Mouse (Mus musculus): Measurements from ENCODE around the gene Mrps2.
"Not testable (repeated sequence)": the region's sequence is repeated elsewhere in the genome, so short reads cannot be mapped to it uniquely, and the experiment has no call there.

Gene Mrps2

DNA sequence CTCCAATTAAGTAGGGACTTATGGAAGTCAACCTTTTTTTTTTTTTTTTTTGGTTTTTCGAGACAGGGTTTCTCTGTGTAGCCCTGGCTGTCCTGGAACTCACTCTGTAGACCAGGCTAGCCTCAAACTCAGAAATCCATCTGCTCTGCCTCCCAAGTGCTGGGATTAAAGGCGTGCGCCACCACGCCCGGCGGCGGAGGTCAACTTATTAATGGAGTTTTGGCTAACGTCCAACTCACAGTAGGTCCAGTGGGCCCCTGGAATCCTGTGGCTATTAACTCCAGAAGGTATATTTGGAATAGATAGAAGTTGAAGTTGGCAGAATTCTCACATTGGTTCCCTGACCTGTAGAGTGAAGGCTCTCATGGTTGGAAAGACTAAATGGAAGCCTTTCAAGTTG lies 4.1 kb downstream of the Mrps2 start:
- DNase-seq (ENCODE audit: low spot score): not testable (repeated sequence)

DNA sequence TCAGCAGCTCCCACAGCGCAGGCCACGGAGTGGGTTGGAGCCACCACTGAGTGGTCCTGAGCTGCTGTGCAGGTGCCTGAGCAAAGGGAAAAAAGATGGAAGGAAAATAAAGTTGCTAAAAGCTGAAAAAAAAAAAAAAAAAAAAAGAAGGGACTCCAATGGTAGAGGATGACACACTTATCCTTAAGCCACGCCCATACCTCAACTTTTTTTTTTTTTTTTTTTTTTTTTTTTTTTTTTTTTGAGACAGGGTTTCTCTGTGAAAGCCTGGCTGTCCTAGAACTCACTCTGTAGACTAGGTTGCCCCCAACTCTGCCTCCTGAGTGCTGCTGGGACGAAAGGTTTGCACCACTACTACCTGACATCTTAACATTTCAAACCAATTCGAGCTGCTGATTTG lies 10.1 kb downstream of the Mrps2 start:
- not testable (repeated sequence) for DNase-seq (ENCODE audit: low spot score)

DNA sequence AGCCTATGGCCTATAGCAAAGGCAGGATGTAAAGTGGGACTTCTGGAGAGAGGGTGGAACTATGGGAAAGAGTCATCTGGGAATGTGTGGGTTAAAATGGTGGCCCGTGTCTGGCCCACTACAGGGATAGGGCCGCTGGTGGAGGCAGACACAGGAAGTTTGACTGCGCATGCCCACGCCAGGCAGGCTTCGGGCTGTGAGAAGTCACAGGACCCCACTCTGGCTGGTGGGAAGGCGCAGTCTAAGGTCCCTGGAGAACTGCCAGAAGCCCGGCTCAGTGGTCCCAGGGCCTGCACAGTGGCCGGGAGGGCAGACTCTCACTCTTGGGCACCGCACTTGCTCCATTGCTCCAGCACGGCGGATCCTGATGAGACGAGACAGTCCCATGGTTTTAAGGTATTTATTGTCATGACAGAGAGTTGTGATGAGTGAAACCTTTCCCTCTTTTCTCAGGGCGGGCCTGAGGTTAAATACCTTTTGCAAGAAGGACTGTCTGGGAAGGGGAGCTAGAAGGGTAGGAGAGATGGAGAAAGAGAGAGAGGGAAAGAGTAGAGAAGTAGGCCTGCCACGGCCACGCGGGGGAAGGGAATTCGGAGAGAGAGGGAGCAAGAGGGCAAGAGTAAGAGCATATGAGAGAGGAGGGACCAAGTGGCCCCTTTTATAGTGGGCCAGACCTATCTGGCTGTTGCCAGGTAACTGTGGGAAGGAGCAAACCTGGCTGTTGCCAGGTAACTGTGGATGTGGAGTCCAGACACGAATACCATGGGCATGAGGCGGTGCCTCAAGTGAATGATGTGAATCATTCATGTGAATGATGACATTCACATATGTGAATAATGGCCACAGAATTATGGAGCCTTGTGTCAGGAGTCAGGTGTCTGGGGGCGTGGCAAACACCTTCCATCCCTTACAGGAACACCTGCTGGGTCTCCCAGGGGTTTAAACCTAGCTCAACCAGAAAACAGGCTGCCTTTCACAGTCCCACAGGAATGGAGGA lies 11.6 kb downstream of the Mrps2 start:
- DNase-seq (ENCODE audit: low spot score): no peak

DNA sequence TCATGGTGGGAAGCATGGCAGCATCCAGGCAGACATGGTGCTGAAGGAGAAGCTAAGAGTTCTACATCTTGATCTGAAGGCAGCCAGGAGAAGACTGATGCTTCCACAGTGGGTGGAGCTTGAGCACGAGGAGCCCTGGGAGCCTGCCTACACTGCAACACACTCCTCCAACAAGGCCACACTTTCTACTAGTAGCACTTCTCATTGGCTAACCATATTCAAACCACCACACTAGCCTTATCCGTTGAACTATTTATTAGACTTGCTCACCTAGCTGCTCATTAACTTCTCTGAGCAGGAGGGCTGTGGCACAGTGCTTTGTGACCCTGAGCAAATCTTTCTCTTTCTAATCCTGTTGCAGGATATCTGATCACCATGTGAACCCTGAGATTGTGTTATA lies 16.0 kb downstream of the Mrps2 start:
- no peak for DNase-seq (ENCODE audit: low spot score)

DNA sequence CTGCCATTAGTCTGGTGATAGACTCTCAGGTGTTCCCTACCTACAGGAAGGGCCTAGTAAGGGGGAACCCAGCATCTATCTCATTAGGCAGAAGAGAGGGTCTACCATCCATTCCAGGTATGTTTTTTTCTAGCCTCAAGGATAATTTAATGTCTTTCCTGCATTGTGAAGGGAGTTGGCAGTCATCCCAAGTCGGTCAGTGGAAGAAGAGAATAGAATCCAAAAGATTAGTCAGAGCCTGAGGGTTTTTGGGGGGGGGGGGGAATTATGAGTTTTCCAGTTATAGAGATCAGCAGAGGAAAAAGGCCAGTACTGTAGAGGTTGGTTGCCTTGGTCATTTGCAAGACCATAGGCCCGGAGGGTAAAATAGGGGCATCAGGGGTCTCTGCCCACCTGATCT lies 26.7 kb downstream of the Mrps2 start:
- DNase-seq (ENCODE audit: low spot score): no peak

DNA sequence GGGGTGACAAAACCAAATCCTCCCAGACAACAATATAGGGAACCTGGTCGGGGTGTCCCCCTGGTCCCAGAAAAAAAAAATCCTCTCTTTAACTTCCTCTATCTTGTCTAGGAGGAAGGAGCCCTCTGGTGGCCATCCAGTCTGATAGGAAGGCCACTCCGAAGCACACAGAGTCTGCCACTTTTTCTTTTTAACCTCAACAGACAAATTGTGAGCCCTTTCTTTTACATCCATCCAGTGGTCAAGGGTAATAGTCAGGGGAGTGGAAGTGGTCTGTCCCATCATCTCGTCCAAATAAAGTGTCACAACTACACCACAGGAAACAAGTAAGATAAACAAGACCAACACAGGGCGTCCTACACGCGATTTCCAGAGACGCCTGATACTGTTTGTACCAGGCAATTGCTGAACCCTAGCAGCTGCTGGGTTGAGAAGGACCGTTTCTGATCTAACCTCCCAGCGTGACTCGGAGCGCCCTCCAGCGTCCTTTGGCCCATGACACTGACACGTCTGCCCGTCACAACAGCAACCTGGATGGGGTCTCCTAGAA lies 27.4 kb downstream of the Mrps2 start:
- DNase-seq (ENCODE audit: low spot score): no peak

DNA sequence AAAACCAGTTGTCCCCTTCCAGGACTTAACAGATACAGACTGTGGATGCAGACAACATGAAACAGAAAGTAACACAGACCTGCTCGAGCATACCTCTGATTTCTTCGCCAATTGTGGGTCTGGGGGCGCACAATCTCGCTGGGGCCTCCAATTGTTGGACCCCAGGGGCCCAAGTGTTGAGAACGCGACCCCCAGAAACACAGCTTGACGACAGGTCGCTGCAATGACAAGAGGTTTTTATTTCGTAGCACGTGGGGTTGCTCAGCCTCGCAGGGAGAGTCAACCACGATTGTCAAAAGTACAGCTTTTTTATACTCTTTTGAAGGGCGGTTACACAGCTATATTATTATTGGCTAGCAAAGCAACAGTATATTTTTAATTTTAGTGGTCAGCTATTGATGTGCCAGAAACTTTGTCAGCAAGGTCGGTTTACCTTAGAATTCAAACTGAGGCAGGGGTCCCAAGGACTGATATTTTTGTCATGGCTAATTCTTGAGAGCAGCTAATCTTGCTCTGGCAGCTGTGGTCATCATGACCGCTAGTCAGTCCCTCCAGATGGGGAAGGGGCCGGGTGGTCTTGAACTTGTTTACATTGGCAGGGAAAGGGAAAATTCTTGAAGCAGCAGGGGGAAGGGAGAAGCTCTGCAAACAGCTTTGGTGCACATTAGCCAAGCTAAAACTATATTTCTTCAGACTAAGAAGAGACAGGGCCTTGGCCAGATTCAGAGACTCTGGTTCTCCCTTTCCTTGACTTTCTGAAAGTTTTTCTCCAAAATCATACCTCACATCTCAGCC lies 28.1 kb downstream of the Mrps2 start:
- no peak for DNase-seq (ENCODE audit: low spot score)

DNA sequence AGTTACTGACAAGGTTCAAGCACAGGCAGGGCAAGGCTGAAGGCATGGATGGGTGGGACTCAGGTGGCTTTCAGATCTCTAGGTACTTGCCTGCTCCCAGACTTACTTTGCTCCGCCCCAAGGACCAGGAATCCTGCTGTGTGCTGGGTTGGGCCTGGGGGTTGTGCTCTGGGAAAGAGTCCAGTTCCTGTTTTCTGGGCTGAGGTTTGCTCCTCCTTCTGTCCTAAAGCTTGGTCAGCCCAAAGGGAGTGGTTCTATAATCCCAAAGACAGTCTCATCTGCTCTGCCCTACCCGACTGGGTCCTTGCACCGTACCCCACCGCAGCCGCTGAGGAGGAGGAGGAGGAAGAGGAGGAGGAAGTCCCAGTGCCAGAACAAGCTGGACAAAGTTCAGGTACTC lies 28.8 kb downstream of the Mrps2 start, which contains the start of gene Gbgt1:
TSS of gene Gbgt1 (plus strand) at position 221 of the 400 bp plus-strand sequence.
- DNase-seq (ENCODE audit: low spot score): no peak

DNA sequence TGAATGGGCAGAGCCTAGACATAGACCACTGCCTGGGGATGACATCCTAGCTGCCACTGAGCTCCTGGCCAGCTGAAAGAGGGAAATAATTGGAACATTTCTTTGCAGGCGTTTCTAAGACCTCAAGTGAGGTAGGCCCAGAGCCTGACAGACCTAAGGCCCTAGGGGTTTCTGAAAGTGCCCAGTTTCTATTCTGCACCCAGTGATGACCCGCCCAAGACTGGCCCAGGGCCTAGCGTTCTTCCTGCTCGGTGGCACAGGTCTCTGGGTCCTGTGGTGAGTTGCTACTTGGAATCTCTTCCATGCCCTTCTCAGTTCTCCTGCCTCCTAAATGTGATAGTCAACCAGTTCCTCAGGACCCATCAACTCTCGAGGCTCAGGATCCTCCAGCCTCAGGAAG lies 29.7 kb downstream of the Mrps2 start:
- no peak for DNase-seq (ENCODE audit: low spot score)

DNA sequence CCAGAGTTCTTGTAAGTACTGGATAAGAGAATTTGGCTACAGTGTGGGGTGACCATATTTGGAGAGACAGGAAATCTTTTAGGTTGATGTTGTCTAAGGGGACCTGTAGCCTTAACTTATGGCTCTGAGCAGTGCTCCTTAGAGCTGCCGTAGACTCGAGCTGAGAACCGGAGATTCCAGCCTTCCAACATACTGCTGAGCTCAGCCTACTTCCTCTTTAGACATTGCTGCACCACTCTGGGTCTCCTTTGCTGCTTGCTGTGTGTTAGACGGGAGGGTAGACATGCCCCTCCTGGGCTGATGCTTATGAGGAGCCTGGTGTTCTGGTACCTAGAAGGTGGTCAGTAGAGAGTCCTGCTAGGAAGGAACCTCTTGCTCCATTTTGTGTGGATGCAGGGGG lies 30.6 kb downstream of the Mrps2 start:
- DNase-seq (ENCODE audit: low spot score): no peak

DNA sequence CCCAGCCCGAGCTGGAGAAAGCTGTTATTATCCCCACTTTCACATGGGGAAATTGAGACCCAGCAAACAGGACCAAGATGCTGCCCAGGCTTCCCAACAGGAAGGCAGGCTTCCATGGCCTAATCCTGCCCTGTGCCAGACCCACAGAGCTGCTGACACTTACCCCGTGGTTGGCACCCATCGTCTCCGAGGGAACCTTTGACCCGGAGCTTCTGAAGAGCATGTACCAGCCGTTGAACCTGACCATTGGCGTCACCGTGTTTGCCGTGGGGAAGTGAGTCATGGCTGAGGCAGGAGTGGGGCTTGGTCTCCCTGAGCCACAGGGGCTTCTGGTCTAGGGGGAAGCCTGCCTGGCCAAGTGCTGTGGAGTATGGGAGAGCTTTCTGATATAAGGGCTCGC lies 35.1 kb downstream of the Mrps2 start:
- no peak for DNase-seq (ENCODE audit: low spot score)

DNA sequence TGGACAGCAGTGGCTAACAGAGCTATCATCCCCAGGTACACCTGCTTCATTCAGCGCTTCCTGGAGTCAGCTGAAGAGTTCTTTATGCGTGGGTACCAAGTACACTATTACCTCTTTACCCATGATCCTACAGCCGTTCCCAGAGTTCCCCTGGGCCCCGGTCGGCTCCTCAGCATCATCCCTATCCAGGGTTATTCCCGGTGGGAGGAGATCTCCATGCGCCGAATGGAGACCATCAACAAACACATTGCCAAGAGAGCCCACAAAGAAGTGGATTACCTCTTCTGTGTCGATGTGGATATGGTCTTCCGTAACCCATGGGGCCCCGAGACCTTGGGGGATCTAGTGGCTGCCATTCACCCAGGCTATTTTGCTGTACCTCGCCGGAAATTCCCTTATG lies 36.8 kb downstream of the Mrps2 start:
- DNase-seq (ENCODE audit: low spot score): peak; percentile 4

DNA sequence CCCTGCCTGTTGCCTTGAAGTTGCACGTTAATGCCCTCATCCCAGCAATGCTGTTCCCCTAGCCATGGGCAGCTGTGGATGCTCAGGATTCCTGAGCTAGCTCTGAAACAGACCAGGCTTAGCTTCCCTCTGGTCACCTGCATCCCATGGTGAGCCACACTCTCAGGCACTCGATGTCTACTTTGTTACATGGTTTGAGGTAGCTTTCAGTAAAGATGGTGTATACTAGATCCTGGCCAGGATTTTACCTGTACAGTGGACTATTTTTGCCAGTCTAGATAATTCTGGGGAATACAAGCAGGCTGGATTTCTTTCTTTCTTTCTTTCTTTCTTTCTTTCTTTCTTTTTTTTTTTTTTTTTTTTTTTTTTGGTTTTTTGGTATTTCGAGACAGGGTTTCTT lies 37.9 kb downstream of the Mrps2 start, which contains the start of gene Gm10134:
TSS of gene Gm10134 (plus strand) at position 301 of the 400 bp plus-strand sequence.
- peak; percentile 2 for DNase-seq (ENCODE audit: low spot score)

DNA sequence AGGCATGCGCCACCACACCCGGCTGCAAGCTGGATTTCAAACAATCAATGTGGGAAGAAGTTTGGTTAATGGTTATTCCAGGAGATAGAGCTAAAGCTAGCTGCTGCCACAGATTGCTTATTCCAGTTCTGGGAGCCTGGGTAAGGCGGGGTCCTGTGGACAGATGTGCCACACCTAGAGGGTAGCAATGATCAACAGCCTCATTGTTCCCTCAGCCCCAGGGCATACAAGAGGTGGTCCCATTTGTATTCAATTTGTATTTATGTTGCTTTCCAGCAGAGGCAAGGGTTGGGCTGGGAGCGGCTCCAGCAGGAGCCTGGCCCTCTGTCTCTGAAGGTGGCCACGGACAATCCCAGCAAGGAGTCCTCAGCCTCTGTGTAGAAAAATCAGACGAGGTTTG lies 38.4 kb downstream of the Mrps2 start:
- peak; percentile 3 for DNase-seq (ENCODE audit: low spot score)

DNA sequence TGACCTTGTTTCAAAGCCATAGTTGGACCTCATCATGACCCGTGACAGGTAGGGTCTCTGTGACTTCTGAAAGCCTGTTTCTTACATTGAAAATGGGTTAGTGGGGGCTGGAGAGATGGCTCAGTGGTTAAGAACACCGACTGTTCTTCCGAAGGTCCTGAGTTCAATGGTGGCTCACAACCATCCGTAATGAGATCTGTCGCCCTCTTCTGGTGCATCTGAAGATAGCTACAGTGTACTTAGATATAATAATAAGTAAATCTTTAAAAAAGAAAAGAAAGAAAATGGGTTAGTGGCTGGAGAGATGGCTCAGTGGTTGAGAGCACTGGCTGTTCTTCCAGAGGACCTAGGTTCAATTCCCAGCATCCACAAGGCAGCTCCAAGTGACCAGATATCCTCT lies 43.7 kb downstream of the Mrps2 start:
- DNase-seq (ENCODE audit: low spot score): not testable (repeated sequence)

GRCm38 (mm10) chr2:28512798-28513401 lies 45.0 kb downstream of the Mrps2 start, which contains the start of gene Ralgds:
TSS of gene Ralgds (plus strand) at chr2:28513125.
- no peak for DNase-seq (ENCODE audit: low spot score)

GRCm38 (mm10) chr2:28513431-28514370 lies 45.8 kb downstream of the Mrps2 start:
- no peak for DNase-seq (ENCODE audit: low spot score)

DNA sequence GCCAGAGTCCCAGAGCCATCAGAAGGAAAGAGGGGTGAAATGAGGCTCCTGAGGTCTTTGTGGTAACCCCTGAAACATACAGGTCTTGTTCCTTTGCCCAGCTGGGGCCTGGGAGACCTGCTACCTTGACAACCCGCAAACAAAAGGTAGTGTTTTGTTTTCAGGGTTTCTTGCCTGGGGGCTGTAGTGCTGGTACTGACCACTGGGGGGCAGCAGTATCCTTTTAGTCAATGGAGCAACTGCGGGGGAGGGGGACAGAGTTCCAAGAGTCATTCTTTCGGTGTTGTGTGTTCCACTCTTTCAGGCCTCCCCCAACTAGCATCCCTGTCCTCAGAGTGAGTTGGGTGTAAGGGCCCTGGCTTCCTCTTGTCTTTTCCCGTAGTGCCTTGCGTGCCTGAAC lies 46.6 kb downstream of the Mrps2 start:
- DNase-seq (ENCODE audit: low spot score): no peak

DNA sequence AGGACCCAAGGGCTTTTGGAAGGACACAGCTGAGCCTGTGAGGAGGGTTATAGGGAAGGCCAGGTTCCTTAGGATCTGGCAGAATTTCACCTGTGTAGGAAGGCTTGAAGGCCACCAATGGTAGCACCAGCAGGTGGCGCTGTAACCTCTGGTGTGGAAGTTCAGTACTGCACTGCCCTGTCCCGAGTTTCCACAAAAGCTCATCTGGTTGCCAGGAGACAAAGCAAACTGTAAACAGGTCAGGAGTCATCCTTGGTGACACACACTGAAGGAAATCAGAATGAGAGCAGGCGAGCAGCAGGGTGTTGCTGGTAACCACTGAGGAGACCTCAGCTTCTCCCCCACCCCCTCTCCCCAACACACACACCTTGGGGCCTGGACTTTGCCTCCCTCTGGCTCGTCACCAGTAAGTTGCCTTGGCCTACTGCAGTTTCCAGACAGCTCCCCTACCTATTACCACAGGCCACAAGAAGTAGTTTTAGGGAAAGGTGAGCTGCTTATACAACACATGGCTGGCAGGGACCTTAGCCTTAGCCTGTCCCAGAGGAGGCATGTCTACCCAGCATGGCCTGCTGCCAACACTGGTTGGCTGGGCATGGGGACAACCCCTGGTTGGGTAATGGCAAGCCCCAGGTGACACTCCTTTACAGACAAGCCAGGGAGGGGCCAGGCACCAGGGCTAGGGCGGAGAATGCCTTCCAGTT lies 49.5 kb downstream of the Mrps2 start:
- peak; percentile 56 for DNase-seq (ENCODE audit: low spot score)

- no peak for DNase-seq (ENCODE audit: low spot score)
These were observed 50.4 kb downstream of the Mrps2 start for GRCm38 (mm10) chr2:28518231-28518630.
